Mouse (Mus musculus) midbrain, embryonic 13.5 days (tissue): ENCODE data around the gene 2310057M21Rik. TPM values are rescaled to one million over a fixed set of nuclear protein-coding genes. Genes with fewer than 3 reads are reported as not detected.

Source experiments
- ATAC-seq: fragments of 200-750 bp; cut with Nextera tagmentation; 2 replicates; pipeline ENCODE4 v1.8.0; 2017; ENCODE audit warnings: mild to moderate bottlenecking, moderate TSS enrichment, moderate library complexity
- H3K27ac ChIP-seq: fragments of 300-500 bp; sonication (generic); 2 replicates; pipeline ENCODE4 v1.5.1; 2015; ENCODE audit warnings: inconsistent platforms, mild to moderate bottlenecking, moderate library complexity
- H3K27me3 ChIP-seq: fragments of 300-500 bp; sonication (generic); 2 replicates; pipeline ENCODE4 v1.6.1; 2015; ENCODE audit warnings: mild to moderate bottlenecking, inconsistent platforms
- H3K36me3 ChIP-seq: fragments of 300-500 bp; sonication (generic); 2 replicates; pipeline ENCODE4 v1.6.1; 2015; ENCODE audit warnings: mild to moderate bottlenecking, inconsistent platforms
- H3K4me1 ChIP-seq: fragments of 300-500 bp; sonication (generic); replicated peaks from 2 replicates; pipeline ENCODE4 v1.6.1; 2015; ENCODE audit warnings: inconsistent platforms
- H3K4me2 ChIP-seq: fragments of 300-500 bp; sonication (generic); replicated peaks from 2 replicates; pipeline ENCODE4 v1.6.1; 2015; ENCODE audit warnings: moderate library complexity, mild to moderate bottlenecking, inconsistent platforms
- H3K4me3 ChIP-seq: fragments of 300-500 bp; sonication (generic); replicated peaks from 2 replicates; pipeline ENCODE4 v1.5.1; 2015; ENCODE audit warnings: mild to moderate bottlenecking, inconsistent platforms
- H3K9ac ChIP-seq: fragments of 300-500 bp; sonication (generic); replicated peaks from 2 replicates; pipeline ENCODE4 v1.6.1; 2015; ENCODE audit warnings: mild to moderate bottlenecking, inconsistent platforms
- H3K9me3 ChIP-seq: fragments of 300-500 bp; sonication (generic); 2 replicates; pipeline ENCODE4 v1.6.1; 2016; ENCODE audit warnings: mild to moderate bottlenecking, inconsistent platforms
- WGBS: fragments of 180-500 bp; shearing (Covaris S2); methylation state at CpG from one replicate; pipeline ENCODE4 v1.1.7; 2015; 5-methylcytosine and 5-hydroxymethylcytosine counted together
- polyA plus RNA-seq: library from polyadenylated mRNA; unstranded; fragments of >200 nt; fragmentation: Nextera tagmentation; extraction: Ambion mirVana; gene quantifications from 2 replicates; pipeline ENCODE4 v1.2.1, GENCODE M21; 2015

2310057M21Rik gene
- polyA plus RNA-seq, 1 experiment from 2014 or later = 23.3 TPM

DNA sequence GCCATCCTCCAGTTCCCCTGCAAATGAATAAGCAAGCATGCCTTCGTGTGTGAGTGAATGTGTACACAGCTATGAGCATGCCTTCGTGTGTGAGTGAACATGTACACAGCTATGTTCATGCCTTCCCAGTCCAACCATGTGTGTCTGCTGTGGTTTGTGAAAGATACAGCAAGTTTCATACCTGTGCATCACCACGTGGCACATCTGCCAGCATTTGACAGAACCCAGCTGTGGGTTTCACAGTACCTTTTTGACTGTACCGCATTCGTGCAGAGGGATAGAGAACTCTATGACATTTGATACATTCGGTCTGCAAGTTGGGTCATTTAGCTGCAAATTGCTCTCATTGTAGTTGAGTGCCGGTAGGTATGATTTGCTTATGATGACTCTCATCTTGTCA is 48.1 kb downstream of the 2310057M21Rik start:
- WGBS = 88% methylated on average over 7 of the region's 7 CpGs
- Histone ChIP-seq H3K27me3 (no peaks in the 10 kb centered on the region), H3K27ac (no peak overlapping the region), H3K36me3 (no peaks in the 10 kb centered on the region), H3K9me3 (no peaks in the 10 kb centered on the region), H3K4me3 (no peak overlapping the region), H3K4me1 (no peaks in the 10 kb centered on the region), H3K4me2 (no peak overlapping the region), H3K9ac (no peak overlapping the region)
- no peak for ATAC-seq

DNA sequence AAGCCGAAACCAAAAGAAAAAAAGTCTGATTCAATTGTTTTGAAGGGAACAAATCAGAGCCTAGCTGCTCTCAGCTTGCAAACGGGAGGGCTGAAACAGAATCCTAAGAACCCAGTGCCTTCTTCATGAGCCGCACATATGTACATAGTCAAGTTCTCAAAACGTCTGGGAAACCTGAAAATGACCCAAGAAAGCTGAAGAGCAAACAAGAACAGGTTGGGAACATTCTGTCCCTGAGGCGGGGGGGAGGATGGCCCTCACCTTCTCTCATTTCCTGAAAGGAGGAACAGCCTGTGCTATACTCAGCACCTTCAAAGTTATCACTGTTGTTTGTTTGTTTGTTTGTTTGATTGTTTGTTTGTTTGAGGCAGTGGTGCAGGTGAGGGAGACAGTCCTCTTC is 55.8 kb downstream of the 2310057M21Rik start:
- no peaks in the 10 kb centered on the region for H3K9me3 ChIP-seq
- H3K27me3 ChIP-seq = no peaks in the 10 kb centered on the region
- no peak overlapping the region for H3K4me2 ChIP-seq

GRCm38 (mm10) chr7:131303340-131303739 is 59.2 kb downstream of the 2310057M21Rik start:
- no peaks in the 10 kb centered on the region for H3K36me3 ChIP-seq
- WGBS = 81% methylated on average over 8 of the region's 8 CpGs

More for the DNA sequence above, 55.8 kb downstream of the 2310057M21Rik start:
- 81% methylated on average over 5 of the region's 5 CpGs for WGBS
- H3K4me3 ChIP-seq = no peak overlapping the region
- ATAC-seq = no peak
- no peak overlapping the region for H3K9ac ChIP-seq
- no peak overlapping the region for H3K27ac ChIP-seq
- H3K36me3 ChIP-seq = no peaks in the 10 kb centered on the region
- H3K4me1 ChIP-seq = no peaks in the 10 kb centered on the region

DNA sequence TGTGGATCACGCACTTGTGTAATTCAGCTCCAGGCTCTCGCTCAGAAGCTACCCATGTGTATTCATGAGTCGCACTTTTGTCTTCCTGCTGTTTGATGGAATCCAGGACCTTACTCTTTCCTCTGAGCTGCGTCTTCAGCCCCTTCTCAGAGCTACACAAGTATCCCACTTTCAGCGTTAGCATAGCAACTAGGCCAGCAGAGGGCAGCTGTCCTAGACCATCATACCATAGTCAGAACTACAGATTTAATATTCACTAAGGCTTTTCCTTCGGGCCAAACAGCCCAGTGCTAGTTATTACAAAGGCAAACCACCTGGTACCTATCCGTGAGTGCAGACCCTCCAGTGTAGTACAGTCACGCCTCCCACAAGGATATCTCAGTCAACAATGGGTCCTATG is 65.4 kb downstream of the 2310057M21Rik start:
- Histone ChIP-seq H3K4me3 (no peak overlapping the region), H3K36me3 (no peaks in the 10 kb centered on the region), H3K4me2 (no peak overlapping the region), H3K9me3 (no peaks in the 10 kb centered on the region), H3K4me1 (no peaks in the 10 kb centered on the region), H3K9ac (no peak overlapping the region), H3K27me3 (no peaks in the 10 kb centered on the region), H3K27ac (no peak overlapping the region)
- ATAC-seq = no peak
- WGBS = 78% methylated on average over 8 of the region's 8 CpGs

More at GRCm38 (mm10) chr7:131303340-131303739, 59.2 kb downstream of the 2310057M21Rik start:
- no peak overlapping the region for H3K4me2 ChIP-seq
- no peak overlapping the region for H3K4me3 ChIP-seq
- ATAC-seq = no peak
- H3K4me1 ChIP-seq = no peaks in the 10 kb centered on the region
- no peak overlapping the region for H3K9ac ChIP-seq
- no peak overlapping the region for H3K27ac ChIP-seq
- no peaks in the 10 kb centered on the region for H3K9me3 ChIP-seq
- H3K27me3 ChIP-seq = no peaks in the 10 kb centered on the region

Other genes with a start within 250 kb of the 2310057M21Rik start
- not detected in 2 replicates for gene 4933402N03Rik, start 216.4 kb downstream of the 2310057M21Rik start, polyA plus RNA-seq
- not detected in 2 replicates for gene 5430419D17Rik, start 188.4 kb downstream of the 2310057M21Rik start, polyA plus RNA-seq
- not detected in 2 replicates for gene Cuzd1, start 40.5 kb downstream of the 2310057M21Rik start, polyA plus RNA-seq
- 0.24 TPM in 1 of 2 replicates, not detected in the other for gene Fam24b, start 33.2 kb downstream of the 2310057M21Rik start, polyA plus RNA-seq
- not detected in 2 replicates for gene Fam24a, start 28.9 kb downstream of the 2310057M21Rik start, polyA plus RNA-seq
- 45.9 and 54.3 TPM in 2 replicates for gene Pstk, start 8.4 kb upstream of the 2310057M21Rik start, polyA plus RNA-seq
- gene Ikzf5, start 47.8 kb upstream of the 2310057M21Rik start, polyA plus RNA-seq = 14.1 and 16.4 TPM in 2 replicates
- 100 and 102 TPM in 2 replicates for gene Acadsb, start 47.8 kb upstream of the 2310057M21Rik start, polyA plus RNA-seq
- 0.50 and 0.99 TPM in 2 replicates for gene Hmx3, start 180.1 kb upstream of the 2310057M21Rik start, polyA plus RNA-seq
- 1.4 and 1.6 TPM in 2 replicates for gene Hmx2, start 186.0 kb upstream of the 2310057M21Rik start, polyA plus RNA-seq
- 206 and 224 TPM in 2 replicates for gene Bub3, start 197.5 kb upstream of the 2310057M21Rik start, polyA plus RNA-seq